Mouse (Mus musculus): ENCODE data around the gene Slc37a4. TPM values are rescaled to one million over a fixed set of nuclear protein-coding genes. Genes with fewer than 3 reads are reported as not detected.

Slc37a4 gene
- polyA plus RNA-seq, 1 experiment from 2014 or later, result 35.9 TPM

Small RNA genes lying within 50 kb of the gene (microRNA-seq; reads per million reads assigned to microRNA genes)
- gene Mir7085, result not detected

Other genes with a start within 250 kb of the Slc37a4 start
- gene Cbl, start 162.8 kb upstream of the Slc37a4 start, polyA plus RNA-seq (2015; fragmentation: Nextera tagmentation; extraction: Ambion mirVana), result 26.2 and 28.5 TPM in 2 replicates
- not detected in 2 replicates for gene Ccdc153, start 156.2 kb upstream of the Slc37a4 start, polyA plus RNA-seq (2015; fragmentation: Nextera tagmentation; extraction: Ambion mirVana)
- gene Pdzd3, start 145.4 kb upstream of the Slc37a4 start, polyA plus RNA-seq (2015; fragmentation: Nextera tagmentation; extraction: Ambion mirVana), result 0.48 and 0.64 TPM in 2 replicates
- gene Nlrx1, start 128.3 kb upstream of the Slc37a4 start, polyA plus RNA-seq (2015; fragmentation: Nextera tagmentation; extraction: Ambion mirVana), result 3.3 and 3.5 TPM in 2 replicates
- gene Abcg4, start 108.2 kb upstream of the Slc37a4 start, polyA plus RNA-seq (2015; fragmentation: Nextera tagmentation; extraction: Ambion mirVana), result 17.3 and 18.1 TPM in 2 replicates
- 37.5 and 38.5 TPM in 2 replicates for gene Hinfp, start 91.2 kb upstream of the Slc37a4 start, polyA plus RNA-seq (2015; fragmentation: Nextera tagmentation; extraction: Ambion mirVana)
- gene C2cd2l, start 76.6 kb upstream of the Slc37a4 start, polyA plus RNA-seq (2015; fragmentation: Nextera tagmentation; extraction: Ambion mirVana), result 23.0 and 27.3 TPM in 2 replicates
- 40.8 TPM in 2 replicates for gene Dpagt1, start 70.8 kb upstream of the Slc37a4 start, polyA plus RNA-seq (2015; fragmentation: Nextera tagmentation; extraction: Ambion mirVana)
- 193 and 209 TPM in 2 replicates for gene H2afx, start 62.2 kb upstream of the Slc37a4 start, polyA plus RNA-seq (2015; fragmentation: Nextera tagmentation; extraction: Ambion mirVana)
- 72.3 and 72.9 TPM in 2 replicates for gene Hmbs, start 52.6 kb upstream of the Slc37a4 start, polyA plus RNA-seq (2015; fragmentation: Nextera tagmentation; extraction: Ambion mirVana)
- gene Vps11, start 35.2 kb upstream of the Slc37a4 start, polyA plus RNA-seq (2015; fragmentation: Nextera tagmentation; extraction: Ambion mirVana), result 41.2 and 41.6 TPM in 2 replicates
- 28.1 and 28.4 TPM in 2 replicates for gene Hyou1, start 17.4 kb upstream of the Slc37a4 start, polyA plus RNA-seq (2015; fragmentation: Nextera tagmentation; extraction: Ambion mirVana)
- gene Rps25, start 10.3 kb downstream of the Slc37a4 start, polyA plus RNA-seq (2015; fragmentation: Nextera tagmentation; extraction: Ambion mirVana), result 1,334 and 1,353 TPM in 2 replicates
- 357 and 364 TPM in 2 replicates for gene Trappc4, start 10.7 kb downstream of the Slc37a4 start, polyA plus RNA-seq (2015; fragmentation: Nextera tagmentation; extraction: Ambion mirVana)
- gene Ccdc84, start 21.7 kb downstream of the Slc37a4 start, polyA plus RNA-seq (2015; fragmentation: Nextera tagmentation; extraction: Ambion mirVana), result 36.7 and 40.7 TPM in 2 replicates
- not detected in 2 replicates for gene Foxr1, start 44.3 kb downstream of the Slc37a4 start, polyA plus RNA-seq (2015; fragmentation: Nextera tagmentation; extraction: Ambion mirVana)
- not detected in 2 replicates for gene Upk2, start 58.1 kb downstream of the Slc37a4 start, polyA plus RNA-seq (2015; fragmentation: Nextera tagmentation; extraction: Ambion mirVana)
- gene Bcl9l, start 86.0 kb downstream of the Slc37a4 start, polyA plus RNA-seq (2015; fragmentation: Nextera tagmentation; extraction: Ambion mirVana), result 8.0 and 9.2 TPM in 2 replicates
- not detected in 2 replicates for gene Cxcr5, start 165.0 kb downstream of the Slc37a4 start, polyA plus RNA-seq (2015; fragmentation: Nextera tagmentation; extraction: Ambion mirVana)
- 27.5 and 28.1 TPM in 2 replicates for gene Ddx6, start 208.0 kb downstream of the Slc37a4 start, polyA plus RNA-seq (2015; fragmentation: Nextera tagmentation; extraction: Ambion mirVana)

Data from midbrain, embryonic 13.5 days (tissue).